Comparison of ENCODE assay signal across 35 mouse cellular contexts in the genomic region with DNA sequence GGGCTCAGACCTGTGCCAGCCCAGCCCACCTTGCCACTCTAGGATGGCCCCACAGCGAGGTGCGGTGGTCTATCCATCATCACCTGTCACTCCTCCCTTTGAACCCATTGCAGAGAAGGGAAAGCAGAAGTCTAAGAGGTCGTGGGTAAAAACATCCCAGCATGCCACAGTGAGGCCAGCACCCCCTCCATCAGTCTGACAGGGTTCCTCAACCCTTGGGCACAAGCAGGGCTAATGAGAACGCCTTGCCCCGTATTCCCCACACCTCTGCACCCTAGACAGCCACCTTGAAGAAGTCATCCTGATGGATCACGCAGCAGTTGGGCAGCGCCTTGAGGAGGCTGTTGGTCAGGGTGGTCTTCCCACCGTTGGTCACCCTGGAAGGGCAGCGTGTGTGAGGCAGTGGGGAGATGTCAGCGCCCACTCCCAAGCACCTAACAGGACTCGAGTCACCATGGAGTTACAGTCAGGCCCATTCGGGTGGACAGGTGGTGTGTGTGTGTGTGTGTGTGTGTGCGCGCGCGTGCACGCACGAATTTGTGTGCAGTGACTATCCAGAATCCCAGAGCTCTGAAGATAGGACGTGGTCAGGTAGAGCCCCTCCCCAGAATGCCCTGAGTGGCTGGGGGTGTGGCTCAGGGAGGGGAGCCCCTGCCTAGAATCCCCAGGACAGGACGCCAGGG. TPM values are rescaled to one million over a fixed set of nuclear protein-coding genes. Genes with fewer than 3 reads are reported as not detected.
DNase-seq lines count a peak whose midpoint lies in the region; ATAC-seq and TF ChIP-seq lines count a peak whose summit lies in the region.
"Had no signal": no experiment of that assay in that cellular context is flagged by ENCODE, and none has a peak within 500 bp of the region (broad histone marks: within the 10 kb centered on the region; RNA-seq: fewer than 3 reads in every experiment).

No protein-coding gene starts in this region.

- peak overlapping the region; percentile 55; the same call in 1 of the 2 replicates for H3K4me2 ChIP-seq in heart, embryonic 16.5 days (ENCODE audit: low read depth, low read length)
- peak overlapping the region; percentile 51 for H3K4me2 ChIP-seq in myocyte (ENCODE audit: low read depth)
- H3K4me2 ChIP-seq: forebrain, embryonic 13.5 days; liver, embryonic 12.5 days; stomach, embryonic 15.5 days had no signal

- no peaks in the 10 kb centered on the region for H3K36me3 ChIP-seq in heart, adult 2 months (ENCODE audit: control insufficient read depth, insufficient read depth, low read length)
- H3K36me3 ChIP-seq in megakaryocyte, embryonic 14.5 days (replicated peaks; ENCODE audit: low read length) = no peaks in the 10 kb centered on the region
- H3K36me3 ChIP-seq in heart, embryonic 16.5 days (ENCODE audit: control insufficient read depth, insufficient read depth) = no peaks in the 10 kb centered on the region
- no peaks in the 10 kb centered on the region for H3K36me3 ChIP-seq in myocyte (ENCODE audit: control insufficient read depth, insufficient read depth)
- H3K36me3 ChIP-seq: liver, embryonic 12.5 days; stomach, embryonic 15.5 days had no signal

- H3K9me3 ChIP-seq in megakaryocyte, embryonic 14.5 days = no peaks in the 10 kb centered on the region
- H3K9me3 ChIP-seq in heart, embryonic 16.5 days (replicated peaks; ENCODE audit: control insufficient read depth, low read length) = no peaks in the 10 kb centered on the region
- H3K9me3 ChIP-seq: forebrain, embryonic 13.5 days; liver, embryonic 12.5 days; stomach, embryonic 15.5 days had no signal

- intact Hi-C loops in heart, adult 2 months (cut with DNase I) = no loop called here
- intact Hi-C loops in heart, postnatal 25 days (cut with DNase I) = no loop called here

- no peak for TF ChIP-seq CTCF in heart, adult 2 months (IDR thresholded peaks at IDR 0.05)

- no peaks in the 10 kb centered on the region for H3K4me1 ChIP-seq in heart, adult 2 months (ENCODE audit: control insufficient read depth, insufficient read depth, low read length)
- H3K4me1 ChIP-seq in megakaryocyte, embryonic 14.5 days = peaks cover 40% of the 10 kb centered on the region
- peaks cover 42% of the 10 kb centered on the region for H3K4me1 ChIP-seq in heart, embryonic 16.5 days (ENCODE audit: control insufficient read depth, insufficient read depth, low read length)
- H3K4me1 ChIP-seq: forebrain, embryonic 13.5 days; stomach, embryonic 15.5 days had no signal

- no peak overlapping the region for H3ac ChIP-seq in myocyte (ENCODE audit: control insufficient read depth, insufficient read length)

- H3K27ac ChIP-seq in heart, adult 2 months = peak overlapping the region; percentile 96
- peak overlapping the region; percentile 96 for H3K27ac ChIP-seq in heart, embryonic 16.5 days (ENCODE audit: low read length)
- H3K27ac ChIP-seq: forebrain, embryonic 13.5 days; liver, embryonic 12.5 days; stomach, embryonic 15.5 days had no signal

- ATAC-seq in megakaryocyte, adult 5-6 weeks (ENCODE audit: poor library complexity, severe bottlenecking) = no peak
- no peak for ATAC-seq in heart, embryonic 16.5 days (replicated peaks; ENCODE audit: extremely low read depth, insufficient read depth, low FRiP score)
- ATAC-seq: CD4-positive, CD25-positive, alpha-beta regulatory T cell, adult 4 months; forebrain, embryonic 13.5 days; liver, embryonic 12.5 days; liver, postnatal 0 days had no signal

- no peak overlapping the region for H3K4me3 ChIP-seq in heart, adult 2 months
- H3K4me3 ChIP-seq in megakaryocyte, embryonic 14.5 days (replicated peaks) = peak overlapping the region; percentile 30
- no peak overlapping the region for H3K4me3 ChIP-seq in heart, embryonic 16.5 days (ENCODE audit: low read length)
- H3K4me3 ChIP-seq in myocyte = peak overlapping the region; percentile 1
- H3K4me3 ChIP-seq: forebrain, embryonic 13.5 days; liver, embryonic 12.5 days; stomach, embryonic 15.5 days had no signal

- peak overlapping the region; percentile 45 for H3K9ac ChIP-seq in heart, adult 2 months (ENCODE audit: low read depth, low read length)
- peak overlapping the region; percentile 75 for H3K9ac ChIP-seq in heart, embryonic 16.5 days (ENCODE audit: low read length)
- H3K9ac ChIP-seq: liver, embryonic 12.5 days; liver, postnatal 0 days; stomach, embryonic 15.5 days had no signal

- peak; percentile 27 to 39 for DNase-seq in heart, adult 2 months
- no peak for DNase-seq in heart, postnatal 25 days (ENCODE audit: low spot score)
- no peak for DNase-seq in thymus, postnatal 14 days
- no peak for DNase-seq in adipocyte (ENCODE audit: low spot score)
- DNase-seq: adrenal gland, postnatal 36 days; cerebellum, adult 18-20 months; cerebellum, postnatal 14 days; gastrocnemius, postnatal 14 days; kidney, adult 11 months; kidney, postnatal 14 days; liver, postnatal 0 days; midbrain, embryonic 14.5 days; right cerebral cortex, postnatal 25 days; thymus, postnatal 25 days had no signal

- TF ChIP-seq EP300 in heart, adult 2 months (IDR thresholded peaks at IDR 0.05; ENCODE audit: insufficient read depth, low read depth, low read length) = peak; percentile 56; the same call in 1 of the 2 replicates

- no peaks in the 10 kb centered on the region for H3K27me3 ChIP-seq in heart, adult 2 months (ENCODE audit: control insufficient read depth, insufficient read depth, low read length)
- peaks cover 68% of the 10 kb centered on the region for H3K27me3 ChIP-seq in megakaryocyte, embryonic 14.5 days (replicated peaks)
- H3K27me3 ChIP-seq in heart, embryonic 16.5 days (ENCODE audit: control insufficient read depth, insufficient read depth, low read length) = 0 out of 2 replicates have a peak, but pooled peaks cover under 1% of the 10 kb centered on the region
- no peaks in the 10 kb centered on the region for H3K27me3 ChIP-seq in myocyte (ENCODE audit: control insufficient read depth, insufficient read depth, insufficient read length)

- WGBS in heart, adult 2 months = 62% methylated on average over 20 of the region's 20 CpGs
- WGBS in heart, embryonic 16.5 days = 57% methylated on average over 20 of the region's 20 CpGs

- no peaks in the 10 kb centered on the region for H3K79me2 ChIP-seq in heart, adult 2 months (replicated peaks; ENCODE audit: control insufficient read depth, insufficient read depth, low read length)
- no peaks in the 10 kb centered on the region for H3K79me2 ChIP-seq in myocyte (ENCODE audit: control insufficient read depth, insufficient read depth)

- peak; percentile 47 for TF ChIP-seq POLR2A in heart, adult 2 months (IDR thresholded peaks at IDR 0.05; ENCODE audit: insufficient read depth, low read depth, low read length)
- no peak for TF ChIP-seq POLR2A in myocyte (IDR thresholded peaks at IDR 0.05; ENCODE audit: insufficient read length, low read depth)

TF ChIP-seq in myocyte, 11 proteins besides CTCF, POLR2A, EP300 and RAD21 (continues in another document):
- TF ChIP-seq MYOD1 (IDR thresholded peaks at IDR 0.05; ENCODE audit: control insufficient read depth in 1 of 3, insufficient read length in 2 of 3, low read depth in 2 of 3) (peak in 1 of 3 experiments; percentile 44), POLR2AphosphoS2 (IDR thresholded peaks at IDR 0.05; ENCODE audit: insufficient read length, low read depth) (peak; percentile 45)

RNA-seq across cellular contexts. Expression of a gene that starts 1.1 kb away (rescaled TPM):
- total RNA-seq in heart, adult 2 months (2021) = 1 to 10 TPM; 8.7 to 8.8 TPM
- polyA plus RNA-seq in heart, adult 2 months (2012; rRNA removed) = 4.7 and 6.3 TPM in 2 replicates
- 10 to 100 TPM in 1 of 2 experiments, 1 to 10 TPM in 1; 6.9 to 13.4 TPM for total RNA-seq in heart, postnatal 25 days (2021)
- polyA plus RNA-seq in megakaryocyte, embryonic 14.5 days (2012; ENCODE audit: insufficient read depth, low replicate concordance) = not detected in 2 replicates
- not detected in 2 replicates for total RNA-seq in megakaryocyte, adult 5-6 weeks (2015)
- total RNA-seq in megakaryocyte, adult 5-6 weeks (2017) = not detected in 2 replicates
- polyA plus RNA-seq in heart, embryonic 16.5 days (2015; fragmentation: Nextera tagmentation; extraction: Ambion mirVana) = 11.9 and 14.6 TPM in 2 replicates
- 52.3 TPM for polyA plus RNA-seq in myocyte (2012; fragmentation: generic; extraction: Trizol)
- total RNA-seq: adrenal gland, adult 18-20 months; adrenal gland, postnatal 36 days; left cerebral cortex, adult 18-20 months; neutrophil, adult 5-6 weeks had no signal
- polyA plus RNA-seq: forebrain, embryonic 13.5 days; hindbrain, embryonic 11.5 days; kidney, embryonic 14.5 days; liver, embryonic 12.5 days; liver, postnatal 0 days; midbrain, embryonic 14.5 days had no signal

RNA-seq across cellular contexts. Expression of a gene that starts 17.1 kb away (rescaled TPM):
- total RNA-seq in heart, adult 2 months (2021) = not detected
- not detected in 2 replicates for polyA plus RNA-seq in heart, adult 2 months (2012; rRNA removed)
- total RNA-seq in heart, postnatal 25 days (2021) = not detected
- polyA plus RNA-seq in megakaryocyte, embryonic 14.5 days (2012; ENCODE audit: insufficient read depth, low replicate concordance) = not detected in 2 replicates
- not detected in 2 replicates for total RNA-seq in megakaryocyte, adult 5-6 weeks (2015)
- not detected in 2 replicates for total RNA-seq in megakaryocyte, adult 5-6 weeks (2017)
- polyA plus RNA-seq in heart, embryonic 16.5 days (2015; fragmentation: Nextera tagmentation; extraction: Ambion mirVana) = 0.11 TPM in 2 replicates
- 0.12 TPM for polyA plus RNA-seq in myocyte (2012; fragmentation: generic; extraction: Trizol)
- total RNA-seq: adrenal gland, adult 18-20 months; adrenal gland, postnatal 36 days; gastrocnemius, postnatal 14 days; heart, adult 18-20 months; layer of hippocampus, postnatal 10 days; left cerebral cortex, adult 18-20 months; left cerebral cortex, postnatal 14 days; neutrophil, adult 5-6 weeks had no signal
- polyA plus RNA-seq: brain, embryonic 14.5 days; CD4-positive, CD25-positive, alpha-beta regulatory T cell, adult 4 months; cortical plate, adult 2 months; forebrain, embryonic 13.5 days; hindbrain, embryonic 11.5 days; kidney, embryonic 14.5 days; limb, embryonic 14.5 days; liver, embryonic 12.5 days; liver, postnatal 0 days; lung, embryonic 16.5 days; midbrain, embryonic 14.5 days; neural tube, embryonic 11.5 days; stomach, embryonic 15.5 days had no signal

RNA-seq across cellular contexts. Expression of a gene that starts 17.9 kb away (rescaled TPM):
- 10 to 100 TPM; 27.8 to 29.0 TPM for total RNA-seq in heart, adult 2 months (2021)
- polyA plus RNA-seq in heart, adult 2 months (2012; rRNA removed) = 30.6 and 35.5 TPM in 2 replicates
- 10 to 100 TPM; 26.4 to 28.7 TPM for total RNA-seq in heart, postnatal 25 days (2021)
- polyA plus RNA-seq in megakaryocyte, embryonic 14.5 days (2012; ENCODE audit: insufficient read depth, low replicate concordance) = 168 TPM in 2 replicates
- total RNA-seq in megakaryocyte, adult 5-6 weeks (2015) = 9.8 and 12.7 TPM in 2 replicates
- total RNA-seq in megakaryocyte, adult 5-6 weeks (2017) = 27.5 and 36.6 TPM in 2 replicates
- 33.9 and 40.2 TPM in 2 replicates for polyA plus RNA-seq in heart, embryonic 16.5 days (2015; fragmentation: Nextera tagmentation; extraction: Ambion mirVana)
- 120 TPM for polyA plus RNA-seq in myocyte (2012; fragmentation: generic; extraction: Trizol)

RNA-seq across cellular contexts. Expression of a gene that starts 24.3 kb away (rescaled TPM):
- 1,000 to 10,000 TPM; 1,027 to 1,244 TPM for total RNA-seq in heart, adult 2 months (2021)
- 887 and 1,187 TPM in 2 replicates for polyA plus RNA-seq in heart, adult 2 months (2012; rRNA removed)
- 1,000 to 10,000 TPM in 1 of 2 experiments, 100 to 1,000 TPM in 1; 925 to 1,035 TPM for total RNA-seq in heart, postnatal 25 days (2021)
- polyA plus RNA-seq in megakaryocyte, embryonic 14.5 days (2012; ENCODE audit: insufficient read depth, low replicate concordance) = 439 and 1,295 TPM in 2 replicates
- total RNA-seq in megakaryocyte, adult 5-6 weeks (2015) = 394 and 408 TPM in 2 replicates
- total RNA-seq in megakaryocyte, adult 5-6 weeks (2017) = 983 and 1,066 TPM in 2 replicates
- polyA plus RNA-seq in heart, embryonic 16.5 days (2015; fragmentation: Nextera tagmentation; extraction: Ambion mirVana) = 435 and 443 TPM in 2 replicates
- 3,891 TPM for polyA plus RNA-seq in myocyte (2012; fragmentation: generic; extraction: Trizol)

RNA-seq across cellular contexts. Expression of a gene that starts 29.9 kb away (rescaled TPM):
- under 1 TPM in 1 of 2 experiments, not detected in 1; 0.09 TPM for total RNA-seq in heart, adult 2 months (2021)
- polyA plus RNA-seq in heart, adult 2 months (2012; rRNA removed) = 0.14 and 0.20 TPM in 2 replicates
- total RNA-seq in heart, postnatal 25 days (2021) = under 1 TPM; 0.05 to 0.06 TPM
- not detected in 2 replicates for polyA plus RNA-seq in megakaryocyte, embryonic 14.5 days (2012; ENCODE audit: insufficient read depth, low replicate concordance)
- total RNA-seq in megakaryocyte, adult 5-6 weeks (2015) = not detected in 2 replicates
- total RNA-seq in megakaryocyte, adult 5-6 weeks (2017) = not detected in 2 replicates
- polyA plus RNA-seq in heart, embryonic 16.5 days (2015; fragmentation: Nextera tagmentation; extraction: Ambion mirVana) = 0.31 and 0.33 TPM in 2 replicates
- polyA plus RNA-seq in myocyte (2012; fragmentation: generic; extraction: Trizol) = 0.11 TPM
- total RNA-seq: heart, adult 18-20 months; neutrophil, adult 5-6 weeks had no signal
- polyA plus RNA-seq: liver, postnatal 0 days had no signal

Comparison
In these comparisons a context has a peak if more than half of its experiments do, and no peak if none do; other contexts are left out.
1. DNase-seq: peak in heart, adult 2 months (2 of 2); none in heart, postnatal 25 days (single experiment), thymus, postnatal 14 days (single experiment) and adipocyte (single experiment).
2. H3K4me3 ChIP-seq: peak in megakaryocyte, embryonic 14.5 days (single experiment) and myocyte (single experiment); none in heart, adult 2 months (single experiment) and heart, embryonic 16.5 days (single experiment).